Mouse (Mus musculus): Measurements from ENCODE around the gene Ambra1.

DNA sequence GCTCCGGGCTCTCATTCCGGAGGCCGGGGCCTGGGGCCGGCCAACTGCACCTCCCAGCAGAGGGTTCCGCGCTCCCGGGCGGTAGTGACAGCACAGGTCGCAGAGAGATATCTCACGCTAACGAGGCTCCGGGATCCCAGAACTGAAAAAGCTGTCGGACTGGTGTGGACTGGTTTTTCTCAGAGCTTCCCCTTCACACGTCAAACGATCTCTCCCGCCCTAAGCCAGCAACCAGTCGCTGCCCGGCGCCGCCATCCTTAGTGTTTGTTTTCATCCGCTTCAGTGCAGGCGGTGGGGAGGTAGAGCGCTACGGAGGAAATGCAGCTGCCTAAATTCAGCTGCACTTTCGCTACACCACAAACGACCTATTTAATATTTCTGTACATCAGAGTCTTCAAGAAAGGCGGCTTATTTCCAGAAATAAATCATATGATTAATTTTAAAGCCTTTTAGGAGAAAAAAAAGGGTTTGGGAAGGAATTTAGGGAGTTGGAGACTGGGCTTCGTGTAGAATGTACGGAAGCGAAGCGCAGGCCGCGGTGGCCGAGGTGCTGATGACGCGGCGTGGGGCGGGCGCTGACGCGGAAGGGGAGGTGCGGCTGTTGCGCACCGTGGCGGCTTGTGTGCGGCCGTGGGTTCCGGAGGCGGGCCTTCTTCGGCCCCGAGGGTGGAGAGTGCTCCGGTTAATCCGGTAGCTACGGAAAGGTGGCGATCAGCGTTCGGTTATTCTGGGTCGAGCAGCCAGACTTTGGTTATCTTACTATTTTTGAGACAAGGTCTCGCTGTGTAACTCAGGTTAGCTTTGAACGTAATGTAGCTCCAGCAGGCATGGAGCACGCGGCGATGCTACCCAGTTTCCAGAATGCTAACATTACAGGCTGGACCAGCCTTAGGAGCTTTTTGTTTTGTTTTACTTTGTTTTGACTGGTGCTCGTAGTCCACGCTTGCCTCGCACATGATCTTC is 19.4 kb upstream of the Ambra1 start, which contains the start of the genes Atg13 and Harbi1:
- peak; percentile 85 for TF ChIP-seq POLR2A (IDR thresholded peaks at IDR 0.05; ENCODE audit: insufficient read depth, low read depth, low read length)
- TF ChIP-seq CTCF (IDR thresholded peaks at IDR 0.05): no peak

Data from heart, adult 2 months (tissue).